Mouse (Mus musculus) lung, adult 2 months (tissue): ENCODE results near the gene Sar1a.

Experiments used
- CTCF ChIP-seq: fragments of 200-500 bp; IDR thresholded peaks from 2 replicates; pipeline ENCODE4 v1.5.1; 2011; ENCODE audit warnings: mild to moderate bottlenecking, low read length, control low read depth; ENCODE audit not compliant: insufficient read depth
- POLR2A ChIP-seq: fragments of 200-500 bp; IDR thresholded peaks from 2 replicates; pipeline ENCODE4 v1.6.1; 2011; ENCODE audit warnings: low read depth, mild to moderate bottlenecking, control low read depth, low read length, borderline replicate concordance; ENCODE audit errors: extremely low read depth

GRCm38 (mm10) chr10:61736671-61737078 is 56.6 kb downstream of the Sar1a start:
- TF ChIP-seq CTCF: no peak
- TF ChIP-seq POLR2A: no peak
